Mouse (Mus musculus) heart, postnatal 10 days (tissue): ENCODE measurements around the gene Krt9. TPM values are rescaled to one million over a fixed set of nuclear protein-coding genes. Genes with fewer than 3 reads are reported as not detected.

Experiments used
- DNase-seq, 2 experiments: peaks; one replicate each; pipeline ENCODE4 v3.0.0; 2021
- intact Hi-C: fragments of 180-260 bp; cut with DNase I; formaldehyde crosslinking; loops from one replicate; pipeline ENCODE4 v1.15.1; 2025
- total RNA-seq, 2 experiments: library from RNA; stranded (reverse); gene quantifications; 2 replicates each; pipeline ENCODE4 v1.2.3; 2021

Gene Krt9
- total RNA-seq, 2 experiments from 2014 or later = not detected

DNA sequence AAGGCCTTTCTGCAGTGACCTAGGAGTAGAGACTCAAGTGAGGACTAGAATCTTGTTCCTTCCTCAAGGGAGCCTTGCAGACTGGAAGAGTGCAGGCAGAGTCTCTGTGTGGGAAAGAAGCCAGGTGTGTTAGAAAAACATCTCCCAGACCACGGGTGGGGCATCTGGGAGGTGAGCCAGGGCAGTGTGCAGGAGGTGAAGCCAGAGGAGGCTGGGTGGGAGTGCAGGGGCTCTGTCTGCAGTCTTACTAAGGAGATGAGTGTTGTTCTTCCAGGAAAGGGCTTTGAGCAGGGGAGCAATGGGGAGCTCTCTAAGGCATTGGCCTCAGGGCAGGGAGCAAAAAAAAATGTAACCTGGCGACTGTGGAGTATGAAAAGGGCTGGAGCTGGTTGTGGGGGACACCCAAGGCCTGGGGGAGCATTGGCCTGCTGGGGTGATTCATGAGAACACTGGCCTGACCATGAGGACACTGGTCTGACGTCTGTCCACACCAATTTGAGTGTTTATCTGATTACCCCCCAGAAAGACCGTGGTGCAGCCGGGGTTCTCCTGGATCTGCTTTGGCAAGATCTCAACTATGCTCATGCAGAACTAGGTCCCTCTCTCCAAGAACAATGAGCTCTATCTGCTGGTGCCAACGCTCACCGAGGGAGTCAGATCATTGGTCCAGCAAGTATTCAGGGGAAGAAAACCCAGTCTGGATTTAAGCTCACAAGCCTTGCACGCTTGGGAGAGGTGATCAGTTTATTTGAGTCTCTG is 37.4 kb downstream of the Krt9 start:
- no peak for DNase-seq
- intact Hi-C loops = no loop called here

DNA sequence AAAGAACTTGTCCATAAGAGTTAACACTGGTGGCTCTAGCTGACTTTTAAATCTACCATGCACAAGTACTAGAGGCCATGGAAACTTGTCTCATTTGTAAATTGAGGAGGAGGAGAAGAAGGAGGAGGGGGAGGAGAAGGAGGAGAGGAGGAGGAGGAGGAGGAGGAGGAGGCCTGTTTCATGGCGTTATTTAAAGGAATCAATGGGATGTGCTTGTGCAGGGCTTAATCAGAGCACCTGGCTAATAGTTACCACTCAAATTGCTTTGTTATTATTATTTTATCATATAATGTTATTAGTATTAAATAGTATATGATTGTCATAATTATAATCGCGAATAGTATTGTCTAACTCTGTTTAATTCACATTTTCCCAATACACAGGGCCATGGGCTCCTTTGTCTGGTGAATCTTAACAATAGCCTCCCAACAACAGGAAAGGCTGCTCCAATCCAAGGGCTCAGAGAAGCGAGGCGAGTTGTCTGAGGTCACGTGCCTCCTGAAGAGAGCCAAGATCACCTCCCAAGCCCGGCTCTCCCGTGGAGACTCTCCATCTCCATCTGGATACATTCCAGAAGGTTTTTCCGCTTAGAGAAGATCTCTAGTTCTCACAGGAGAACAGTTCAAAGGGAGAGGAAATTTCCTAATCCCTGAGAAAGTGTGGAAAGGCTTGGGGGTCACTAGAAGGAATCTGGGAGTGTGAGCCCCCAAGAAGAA is 44.3 kb downstream of the Krt9 start, which contains the start of gene Krt19:
Krt19 (minus strand) TSS at position 51 of the 716 bp plus-strand sequence.
- intact Hi-C loops = no loop called here
- DNase-seq = peak in 1 of 2 experiments; percentile 20

DNA sequence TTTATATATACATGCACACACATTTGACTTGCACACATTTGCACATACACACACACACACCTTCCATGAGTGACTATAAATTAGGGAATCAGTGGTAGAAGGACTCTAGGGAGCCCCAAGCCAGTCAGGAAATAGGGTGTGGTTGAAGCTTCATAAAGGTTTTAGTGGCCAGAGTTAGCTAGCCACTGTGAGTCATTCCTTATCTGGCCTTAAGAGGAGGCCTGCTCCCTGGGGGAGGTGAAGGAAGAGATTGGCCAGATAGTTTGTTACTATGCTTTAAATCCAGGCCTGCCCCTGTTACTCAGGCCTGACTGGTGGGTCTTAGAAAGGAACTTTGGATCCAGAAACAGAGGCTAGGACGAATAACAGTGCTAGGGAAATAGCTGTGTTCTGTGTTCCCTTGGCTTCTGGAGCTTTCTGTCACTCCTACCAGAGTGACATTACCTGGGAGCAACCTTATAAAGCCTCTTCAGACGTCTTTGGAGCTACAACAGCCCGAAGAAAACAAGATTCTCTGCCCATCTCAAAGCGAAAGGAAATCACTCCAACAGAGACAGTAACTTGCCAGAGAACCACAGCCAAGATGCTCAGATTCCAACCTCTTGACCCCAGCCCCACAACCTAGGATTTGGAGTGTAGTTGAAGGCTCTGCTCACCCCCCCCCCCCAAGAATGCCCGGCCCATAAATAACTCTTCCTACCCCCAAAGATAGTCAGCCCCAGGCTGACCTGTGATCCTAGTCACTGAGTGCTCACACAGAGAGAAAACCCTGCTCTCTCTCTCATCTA is 45.3 kb downstream of the Krt9 start:
- intact Hi-C loops = no loop called here
- DNase-seq = no peak

DNA sequence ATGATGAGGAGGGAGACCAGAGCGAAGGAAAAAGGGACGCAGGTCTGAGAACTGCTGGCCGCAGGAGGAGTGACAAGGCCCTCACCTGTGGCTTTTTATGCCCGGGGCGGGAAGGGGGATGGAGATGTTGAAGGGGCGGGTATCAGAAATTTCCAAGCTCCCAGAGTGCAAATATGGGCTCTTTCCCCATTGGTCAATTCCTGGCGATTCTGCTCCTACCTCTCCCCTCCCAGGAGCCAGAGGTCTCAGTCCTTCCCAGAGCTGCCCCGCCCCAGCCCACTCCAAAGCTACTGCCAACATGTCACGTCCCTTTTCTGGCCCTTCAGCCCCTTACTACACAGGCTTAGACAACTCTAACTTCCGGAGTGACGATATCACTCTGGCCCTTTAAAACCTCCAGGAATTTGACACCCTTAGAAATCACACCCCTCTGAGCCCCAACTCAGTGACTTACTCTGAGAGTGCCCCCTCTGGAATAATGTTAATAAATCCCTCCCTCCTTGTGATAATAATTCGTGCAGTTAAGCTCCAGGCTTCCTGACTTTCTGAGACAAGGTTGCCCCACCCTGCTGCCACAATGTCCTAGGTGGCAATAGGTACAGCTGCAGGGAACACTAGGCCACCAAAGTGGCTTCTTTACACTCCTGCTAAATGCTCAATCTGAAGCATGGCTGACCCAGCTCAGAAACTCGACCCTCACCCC is 47.0 kb downstream of the Krt9 start:
- intact Hi-C loops = no loop called here
- DNase-seq = peak; percentile 10 to 15

DNA sequence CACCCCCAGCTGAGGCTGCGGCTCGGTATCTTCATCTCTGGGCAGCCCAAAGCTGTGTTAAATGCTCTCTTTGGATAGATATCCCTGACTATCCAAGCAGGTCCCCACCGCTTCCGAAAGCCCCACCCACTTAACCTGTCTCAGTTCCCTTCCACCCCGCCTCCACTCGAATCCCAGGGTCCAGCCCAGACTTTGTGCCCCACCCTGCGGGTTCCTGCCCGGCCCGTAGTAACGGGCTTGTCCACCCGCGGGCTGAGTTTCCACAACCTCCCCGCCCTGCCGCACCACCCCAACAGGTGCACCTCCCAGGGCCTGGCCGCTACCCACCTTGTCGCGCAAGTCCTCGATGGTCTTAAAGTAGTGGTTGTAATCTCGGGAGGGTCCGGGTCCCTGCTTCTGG is 47.9 kb downstream of the Krt9 start:
- DNase-seq = no peak
- intact Hi-C loops = no loop called here

DNA sequence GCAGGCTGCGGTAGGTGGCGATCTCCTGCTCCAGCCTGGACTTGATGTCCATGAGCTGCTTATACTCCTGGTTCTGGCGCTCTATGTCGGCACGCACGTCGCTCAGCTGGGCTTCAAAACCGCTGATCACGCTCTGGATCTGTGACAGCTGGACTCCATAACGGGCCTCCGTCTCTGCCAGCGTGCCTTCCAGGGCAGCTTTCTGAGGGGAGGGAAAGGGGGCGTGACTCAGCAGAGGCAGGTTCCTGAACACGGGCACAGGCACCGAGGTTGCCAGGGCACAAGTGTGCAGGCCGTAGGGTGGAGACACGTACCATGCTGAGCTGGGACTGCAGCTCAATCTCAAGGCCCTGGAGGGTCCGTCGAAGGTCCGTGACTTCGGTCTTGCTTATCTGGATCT is 52.1 kb downstream of the Krt9 start:
- intact Hi-C loops = no loop called here
- DNase-seq = no peak

DNA sequence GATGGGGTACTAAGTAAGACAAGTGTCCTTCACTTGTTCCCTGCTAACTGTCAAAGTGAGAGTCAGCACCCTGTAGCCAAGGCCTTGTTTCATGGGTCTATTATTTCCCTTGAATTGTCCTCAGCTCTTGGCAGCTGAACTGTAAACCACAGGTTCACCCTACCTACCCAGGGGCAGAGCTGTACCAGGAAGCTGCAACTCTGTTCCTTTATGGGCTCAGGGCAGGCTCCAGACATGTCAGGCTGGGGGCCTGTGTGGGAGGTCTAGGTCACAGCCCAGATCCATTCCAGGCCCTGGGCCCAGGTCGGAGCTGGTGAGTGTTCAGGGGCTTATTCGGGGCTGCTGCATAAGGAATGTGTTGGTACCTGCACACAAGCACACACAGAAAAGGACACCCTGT is 53.7 kb downstream of the Krt9 start:
- DNase-seq = no peak
- intact Hi-C loops = no loop called here

DNA sequence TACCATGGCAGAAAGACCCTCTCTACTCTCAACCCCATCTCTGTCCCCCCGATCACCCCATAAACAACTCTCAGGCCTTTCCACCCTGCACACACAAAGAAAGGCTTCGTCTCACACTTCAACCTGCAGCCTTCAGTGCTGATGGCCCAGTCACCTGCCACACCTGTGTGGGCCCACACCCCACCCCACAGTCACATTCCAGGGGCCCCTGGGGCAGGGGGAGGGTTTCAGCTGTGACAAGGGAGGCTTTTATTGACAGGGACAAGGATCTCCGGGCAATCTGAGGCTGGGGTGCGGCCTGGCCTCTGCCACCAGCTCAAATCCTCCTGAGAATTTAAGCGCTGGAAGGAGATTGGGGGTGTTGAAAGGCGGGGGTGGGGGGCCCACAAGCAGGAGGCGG is 54.2 kb downstream of the Krt9 start:
- intact Hi-C loops = no loop called here
- no peak for DNase-seq

DNA sequence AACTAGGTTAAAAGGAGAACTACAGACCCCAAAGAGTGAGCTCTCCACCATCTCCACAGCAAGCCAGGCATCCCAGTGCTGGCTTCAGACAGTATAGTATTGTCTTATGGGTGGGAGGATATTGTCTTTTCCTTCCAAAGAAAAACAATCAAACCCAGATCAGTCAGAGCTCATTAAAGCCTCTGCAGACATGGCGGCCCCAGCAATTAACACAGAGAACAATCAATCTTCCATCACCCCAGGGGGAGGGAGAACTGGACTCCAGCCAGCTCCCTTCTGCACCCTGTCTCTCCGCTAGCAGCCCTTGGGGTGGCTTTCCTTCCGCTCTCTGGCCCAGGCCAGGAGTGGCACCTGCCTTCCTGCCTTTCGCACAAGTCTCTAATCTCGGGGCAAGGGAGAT is 55.4 kb downstream of the Krt9 start:
- intact Hi-C loops = no loop called here
- DNase-seq = no peak

Other genes starting within 250 kb of the Krt9 start
- gene Krtap9-5, start 244.8 kb downstream of the Krt9 start, total RNA-seq = not detected
- not detected for gene Krtap29-1, start 214.2 kb downstream of the Krt9 start, total RNA-seq
- gene Krtap16-1, start 206.6 kb downstream of the Krt9 start, total RNA-seq = not detected
- gene Krtap17-1, start 199.3 kb downstream of the Krt9 start, total RNA-seq = not detected
- gene Krt33a, start 177.0 kb downstream of the Krt9 start, total RNA-seq = not detected
- not detected for gene Krt33b, start 163.4 kb downstream of the Krt9 start, total RNA-seq
- gene Krt34, start 151.7 kb downstream of the Krt9 start, total RNA-seq = not detected
- gene Krt31, start 142.7 kb downstream of the Krt9 start, total RNA-seq = not detected
- not detected for gene Krt32, start 105.0 kb downstream of the Krt9 start, total RNA-seq
- not detected for gene Krt35, start 97.0 kb downstream of the Krt9 start, total RNA-seq
- not detected for gene Krt36, start 87.6 kb downstream of the Krt9 start, total RNA-seq
- not detected for gene Krt13, start 71.7 kb downstream of the Krt9 start, total RNA-seq
- gene Krt15, start 57.3 kb downstream of the Krt9 start, total RNA-seq = under 1 TPM in 1 of 2 experiments, not detected in 1; 0.29 TPM
- 10 to 100 TPM; 10.3 to 16.7 TPM for gene Krt19, start 44.6 kb downstream of the Krt9 start, total RNA-seq
- gene Krt14, start 14.3 kb upstream of the Krt9 start, total RNA-seq = 1 to 10 TPM; 1.8 to 2.7 TPM
- not detected for gene Krt16, start 55.7 kb upstream of the Krt9 start, total RNA-seq
- not detected for gene Krt17, start 67.8 kb upstream of the Krt9 start, total RNA-seq
- not detected for gene Krt42, start 76.6 kb upstream of the Krt9 start, total RNA-seq
- 1,000 to 10,000 TPM; 1,270 to 1,308 TPM for gene Eif1, start 126.6 kb upstream of the Krt9 start, total RNA-seq
- gene Gast, start 141.2 kb upstream of the Krt9 start, total RNA-seq = not detected
- 1 to 10 TPM; 1.4 TPM for gene Hap1, start 162.9 kb upstream of the Krt9 start, total RNA-seq
- gene Jup, start 204.5 kb upstream of the Krt9 start, total RNA-seq = 100 to 1,000 TPM; 252 to 286 TPM
- 10 to 100 TPM; 24.4 to 27.3 TPM for gene P3h4, start 221.6 kb upstream of the Krt9 start, total RNA-seq
- 10 to 100 TPM; 58.6 to 59.7 TPM for gene Fkbp10, start 222.5 kb upstream of the Krt9 start, total RNA-seq
- gene Nt5c3b, start 248.6 kb upstream of the Krt9 start, total RNA-seq = 10 to 100 TPM; 36.9 to 46.3 TPM
- gene Klhl10, start 248.7 kb upstream of the Krt9 start, total RNA-seq = under 1 TPM; 0.57 to 0.97 TPM